In genomic region chr3:85757435-85757834, GRCm38 (mm10) we compare ENCODE assay signal across 33 mouse cellular contexts. TPM values are rescaled to one million over a fixed set of nuclear protein-coding genes. Genes with fewer than 3 reads are reported as not detected.
"Had no signal": no experiment of that assay in that cellular context is flagged by ENCODE, and none has a peak within 500 bp of the region (broad histone marks: within the 10 kb centered on the region; RNA-seq: fewer than 3 reads in every experiment).

No protein-coding gene starts in this region.

- H3K36me3 ChIP-seq: limb, embryonic 10.5 days; limb, embryonic 12.5 days; limb, embryonic 13.5 days; limb, embryonic 15.5 days; liver, embryonic 12.5 days; liver, embryonic 13.5 days; liver, embryonic 15.5 days; lung, embryonic 15.5 days; midbrain, embryonic 10.5 days; midbrain, embryonic 12.5 days; midbrain, embryonic 13.5 days; midbrain, embryonic 15.5 days; neural tube, embryonic 12.5 days; neural tube, embryonic 13.5 days had no signal

- H3K27me3 ChIP-seq: limb, embryonic 12.5 days; limb, embryonic 13.5 days; limb, embryonic 15.5 days; liver, embryonic 12.5 days; liver, embryonic 13.5 days; liver, embryonic 15.5 days; lung, embryonic 15.5 days; midbrain, embryonic 12.5 days; midbrain, embryonic 13.5 days; midbrain, embryonic 15.5 days; neural tube, embryonic 12.5 days; neural tube, embryonic 13.5 days had no signal

- H3K9ac ChIP-seq: limb, embryonic 12.5 days; limb, embryonic 13.5 days; limb, embryonic 15.5 days; liver, embryonic 12.5 days; liver, embryonic 13.5 days; liver, embryonic 14.5 days; liver, embryonic 15.5 days; liver, postnatal 0 days; lung, embryonic 14.5 days; lung, embryonic 15.5 days; midbrain, embryonic 12.5 days; midbrain, embryonic 13.5 days; midbrain, embryonic 15.5 days; neural tube, embryonic 12.5 days; neural tube, embryonic 13.5 days had no signal

- ATAC-seq: liver, embryonic 12.5 days; liver, postnatal 0 days; lung, postnatal 0 days; midbrain, embryonic 13.5 days; midbrain, embryonic 15.5 days; midbrain, embryonic 16.5 days had no signal

- H3K4me3 ChIP-seq: limb, embryonic 10.5 days; limb, embryonic 12.5 days; limb, embryonic 13.5 days; limb, embryonic 15.5 days; liver, embryonic 12.5 days; liver, embryonic 13.5 days; liver, embryonic 15.5 days; lung, embryonic 15.5 days; megakaryocyte, embryonic 14.5 days; midbrain, embryonic 10.5 days; midbrain, embryonic 12.5 days; midbrain, embryonic 13.5 days; midbrain, embryonic 15.5 days; myocyte; neural tube, embryonic 12.5 days; neural tube, embryonic 13.5 days had no signal

- H3K4me2 ChIP-seq: limb, embryonic 12.5 days; limb, embryonic 13.5 days; limb, embryonic 15.5 days; liver, embryonic 11.5 days; liver, embryonic 12.5 days; liver, embryonic 13.5 days; liver, embryonic 15.5 days; lung, embryonic 14.5 days; lung, embryonic 15.5 days; midbrain, embryonic 11.5 days; midbrain, embryonic 12.5 days; midbrain, embryonic 13.5 days; midbrain, embryonic 15.5 days; neural tube, embryonic 12.5 days; neural tube, embryonic 13.5 days had no signal

- H3K4me1 ChIP-seq: liver, embryonic 12.5 days; liver, embryonic 13.5 days; liver, embryonic 15.5 days; lung, embryonic 15.5 days; megakaryocyte, embryonic 14.5 days; midbrain, embryonic 13.5 days; midbrain, embryonic 15.5 days; neural tube, embryonic 13.5 days had no signal

- H3K27ac ChIP-seq: limb, embryonic 10.5 days; limb, embryonic 12.5 days; limb, embryonic 13.5 days; limb, embryonic 15.5 days; liver, embryonic 12.5 days; liver, embryonic 13.5 days; liver, embryonic 14.5 days; liver, embryonic 15.5 days; lung, embryonic 15.5 days; macrophage; midbrain, embryonic 10.5 days; midbrain, embryonic 12.5 days; midbrain, embryonic 13.5 days; midbrain, embryonic 15.5 days; neural tube, embryonic 12.5 days; neural tube, embryonic 13.5 days had no signal

- H3K9me3 ChIP-seq: limb, embryonic 10.5 days; limb, embryonic 12.5 days; limb, embryonic 13.5 days; limb, embryonic 15.5 days; liver, embryonic 12.5 days; liver, embryonic 13.5 days; liver, embryonic 15.5 days; lung, embryonic 15.5 days; megakaryocyte, embryonic 14.5 days; midbrain, embryonic 10.5 days; midbrain, embryonic 12.5 days; midbrain, embryonic 13.5 days; midbrain, embryonic 15.5 days; neural tube, embryonic 12.5 days; neural tube, embryonic 13.5 days had no signal

- DNase-seq: left cerebral cortex, postnatal 4 days; liver; liver, embryonic 13.5 days; liver, postnatal 0 days; lung, adult 18-20 months; lung, adult 2 months; lung, embryonic 14.5 days; lung, postnatal 10 days; lung, postnatal 14 days; lung, postnatal 36 days; lung, postnatal 4 days; midbrain, embryonic 14.5 days had no signal

RNA-seq across cellular contexts. Expression of gene Fam160a1, which starts 59.7 kb away (rescaled TPM):
- polyA plus RNA-seq: macrophage had no signal
